Mouse (Mus musculus): ENCODE data around the gene Gm10337.

Gm10337 gene

GRCm38 (mm10) chr15:102500479-102500878 lies 3.0 kb upstream of the Gm10337 start:
- DNase-seq, result no peak

DNA sequence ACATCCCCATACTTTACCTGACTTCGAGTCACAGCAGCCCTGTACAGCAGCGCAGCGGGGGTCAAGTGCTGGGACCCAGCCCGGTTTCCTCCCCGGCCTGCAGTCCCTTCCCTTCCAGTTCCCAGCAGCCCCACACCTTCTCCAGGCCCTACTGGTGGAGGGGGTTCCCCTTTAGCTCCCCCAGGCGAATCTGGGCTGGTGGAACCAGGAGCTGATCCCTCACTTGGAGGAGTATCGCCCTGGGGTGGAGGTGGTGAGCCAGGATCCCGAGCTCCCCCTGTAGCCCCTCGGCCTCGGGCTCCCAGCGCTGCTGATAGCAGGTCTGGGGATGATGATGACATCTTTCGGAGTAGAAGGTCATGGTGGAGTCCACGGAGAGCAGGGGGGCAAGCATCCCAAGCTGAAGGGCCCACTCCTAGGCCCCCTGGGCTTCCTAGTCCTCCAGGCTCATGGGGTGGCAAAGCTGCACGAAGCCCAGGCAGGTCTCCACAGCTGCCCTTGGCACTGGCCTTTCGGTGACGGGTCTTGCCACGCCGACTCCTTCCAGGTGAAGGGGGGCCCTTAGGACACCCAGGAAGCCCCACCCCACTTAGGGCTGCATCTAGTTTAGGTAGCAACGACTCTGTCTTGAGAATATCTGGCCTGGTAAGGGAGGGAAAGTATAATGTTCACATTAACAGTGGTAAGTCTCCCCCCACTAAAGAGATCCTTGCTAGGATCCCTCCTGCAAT lies 2.3 kb upstream of the Gm10337 start:
- DNase-seq, result no peak

DNA sequence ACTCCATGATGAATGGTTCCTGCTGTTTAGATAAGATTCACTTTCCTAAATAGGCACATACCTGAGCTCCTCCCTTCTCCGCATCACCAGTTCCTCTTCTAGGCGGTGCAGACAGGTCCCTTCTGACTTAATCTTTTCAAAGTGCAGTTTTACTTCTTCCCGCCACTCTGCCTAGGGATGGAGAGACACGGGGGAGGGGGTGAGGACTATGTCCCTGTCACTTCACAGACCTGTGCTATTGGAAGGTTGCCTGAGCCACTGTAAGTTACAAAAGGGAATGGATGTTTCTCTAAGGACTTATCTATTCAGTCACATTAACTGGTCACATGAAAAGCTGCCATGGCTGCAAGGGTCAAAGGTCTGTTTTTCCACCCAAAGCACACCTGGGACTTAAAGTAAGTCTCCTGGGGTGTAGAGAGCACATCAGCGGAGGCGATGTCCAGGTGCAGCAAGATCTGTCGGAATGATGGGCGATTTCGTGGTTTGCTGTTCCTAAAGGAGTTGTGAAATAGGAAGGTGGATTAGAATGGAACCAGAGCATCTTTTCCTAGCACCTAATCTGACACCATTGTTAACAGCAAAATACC lies 1.2 kb upstream of the Gm10337 start:
- no peak for DNase-seq

GRCm38 (mm10) chr15:102503924-102504782 lies 631 bp downstream of the Gm10337 start:
- no peak for DNase-seq

- DNase-seq, result no peak
These were observed 1.7 kb downstream of the Gm10337 start for GRCm38 (mm10) chr15:102505073-102505769.

DNA sequence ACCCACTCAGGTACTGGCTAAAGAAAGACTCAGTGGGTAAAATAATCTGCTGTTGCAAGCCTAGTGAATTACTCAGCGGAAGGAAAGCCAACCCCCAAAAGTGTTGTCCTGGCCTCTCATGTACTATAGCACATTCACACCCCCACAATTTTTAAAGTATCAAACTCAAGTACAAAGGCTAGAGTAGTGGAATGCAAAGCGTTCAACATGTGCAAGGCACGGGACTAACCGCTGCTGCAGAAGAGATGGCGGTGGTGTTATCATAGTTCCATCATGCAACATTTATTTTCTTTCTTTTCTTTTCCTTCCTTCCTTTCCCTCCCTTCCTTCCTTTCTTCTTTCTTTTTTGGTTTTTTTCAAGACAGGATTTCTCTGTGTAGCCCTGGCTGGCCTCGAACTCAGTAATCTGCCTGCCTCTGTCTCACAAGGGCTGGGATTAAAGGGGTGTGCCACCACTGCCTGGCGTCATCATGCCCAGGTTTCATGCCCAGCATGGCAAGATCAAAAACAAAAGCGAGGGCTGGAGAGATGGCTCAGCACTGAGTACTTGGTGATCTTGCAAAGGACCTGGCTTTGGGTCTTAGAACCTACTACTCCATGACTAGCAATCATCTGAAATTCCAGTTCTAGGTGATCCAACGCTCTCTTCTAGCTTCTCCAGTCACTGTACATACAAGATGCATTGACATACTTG lies 2.4 kb downstream of the Gm10337 start:
- DNase-seq, result no peak

- DNase-seq, result no peak
These were observed 2.9 kb downstream of the Gm10337 start for GRCm38 (mm10) chr15:102506464-102506830.

- DNase-seq, result no peak
These were observed 3.3 kb downstream of the Gm10337 start for GRCm38 (mm10) chr15:102506864-102507263.

GRCm38 (mm10) chr15:102507561-102507960 lies 4.0 kb downstream of the Gm10337 start:
- DNase-seq, result no peak

DNA sequence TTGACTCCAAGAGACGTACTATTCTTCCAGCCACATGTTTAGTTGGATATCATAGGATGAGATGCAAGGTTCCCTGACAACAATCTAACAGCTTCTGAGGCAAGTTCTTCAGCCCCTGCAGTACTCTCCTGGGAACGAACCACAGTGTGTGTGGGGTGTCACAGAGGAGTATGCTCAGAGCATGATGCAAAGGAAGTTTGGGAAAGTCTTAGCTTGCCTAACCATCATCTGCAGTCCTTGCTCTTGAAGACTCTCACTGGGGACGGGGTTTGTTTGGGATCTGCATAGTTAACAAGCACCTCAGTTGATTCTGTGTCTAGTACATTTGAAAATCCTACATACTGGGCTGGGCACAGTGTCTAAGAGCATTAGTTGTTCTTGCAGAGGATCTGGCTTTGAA lies 4.8 kb downstream of the Gm10337 start:
- DNase-seq, result no peak

- DNase-seq, result no peak
These were observed 6.6 kb downstream of the Gm10337 start for GRCm38 (mm10) chr15:102510110-102510509.

DNA sequence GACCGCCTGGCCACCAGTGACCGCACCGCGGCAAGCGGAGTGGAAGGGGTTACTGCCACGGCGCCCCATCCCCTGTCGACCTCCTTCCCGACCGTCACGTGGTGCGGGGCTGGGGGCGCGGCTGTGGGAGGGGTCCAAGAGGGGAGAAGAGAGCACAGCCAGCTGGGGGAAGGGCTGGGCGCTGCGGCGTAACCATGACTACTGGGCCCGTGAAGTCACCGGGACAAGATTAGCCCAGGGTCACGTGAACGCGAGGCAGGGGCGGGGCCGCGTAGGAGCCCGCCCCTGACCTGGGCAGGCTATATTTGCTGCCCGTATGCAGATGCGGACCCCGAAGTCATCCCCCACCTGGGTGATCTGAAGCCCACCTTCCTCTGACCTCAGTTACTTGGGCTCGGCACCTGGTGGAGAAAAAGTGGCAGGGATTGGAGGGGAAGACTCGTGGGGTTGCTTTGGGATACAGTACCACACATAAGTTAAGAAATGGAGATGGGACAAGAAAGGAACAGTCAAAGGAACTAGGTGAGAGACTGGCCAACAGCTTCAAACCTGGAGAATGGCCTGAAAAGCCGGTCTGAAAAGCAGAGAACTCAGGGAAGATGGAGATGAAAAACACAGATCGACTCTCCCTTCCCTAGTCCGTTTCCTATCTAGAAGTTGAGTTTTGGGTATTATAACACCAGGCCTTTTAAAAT lies 7.2 kb downstream of the Gm10337 start:
- peak; percentile 85 for DNase-seq

DNA sequence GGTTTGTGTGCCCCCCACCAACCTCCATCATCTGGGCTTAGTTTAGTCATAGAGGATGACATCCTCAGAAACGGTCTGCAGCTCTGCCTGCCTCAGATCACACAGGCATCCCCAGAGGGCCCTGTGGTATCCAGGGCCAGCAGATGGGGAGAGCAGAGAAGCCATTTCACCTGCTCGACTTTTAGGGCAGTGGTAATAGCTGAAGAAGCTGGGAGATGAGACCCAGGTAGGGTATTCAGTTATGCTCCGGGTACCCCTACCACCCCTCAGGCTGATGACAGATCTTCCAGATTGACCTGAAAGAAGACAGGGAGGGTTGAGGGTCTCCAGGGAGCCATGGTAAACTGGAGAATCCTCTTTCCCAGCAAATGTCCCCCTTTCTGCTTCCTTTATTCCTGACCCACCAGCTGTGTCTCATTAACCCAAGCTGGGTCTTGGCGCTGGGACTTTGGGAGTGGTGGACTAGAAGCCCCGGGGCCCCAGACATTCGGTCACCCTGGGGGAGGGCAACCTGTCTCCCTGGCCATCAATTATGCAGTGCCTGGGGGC lies 7.8 kb downstream of the Gm10337 start:
- no peak for DNase-seq

GRCm38 (mm10) chr15:102512010-102512409 lies 8.5 kb downstream of the Gm10337 start:
- DNase-seq, result no peak

GRCm38 (mm10) chr15:102512471-102512870 lies 8.9 kb downstream of the Gm10337 start:
- no peak for DNase-seq

- DNase-seq, result no peak
These were observed 9.5 kb downstream of the Gm10337 start for GRCm38 (mm10) chr15:102513004-102513403.

DNA sequence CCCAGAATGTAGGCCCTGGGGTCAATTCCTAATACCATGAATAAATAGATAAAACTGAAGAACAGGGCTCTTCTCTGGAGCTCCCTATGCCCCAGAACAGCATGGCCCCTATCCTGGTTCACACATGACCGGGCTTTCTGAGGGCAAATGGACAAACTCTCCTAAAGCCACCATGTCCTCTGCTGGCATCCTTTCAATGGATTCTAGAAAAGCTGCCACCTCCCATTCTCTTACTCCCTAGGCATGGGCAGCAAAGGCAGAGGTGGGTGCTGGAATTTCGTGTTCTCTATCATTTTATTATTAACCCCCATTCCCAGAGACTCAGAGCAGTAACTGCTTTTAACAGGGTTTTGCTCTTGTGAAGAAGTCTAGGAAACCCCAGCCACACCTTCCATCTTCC lies 11.7 kb downstream of the Gm10337 start:
- no peak for DNase-seq

DNA sequence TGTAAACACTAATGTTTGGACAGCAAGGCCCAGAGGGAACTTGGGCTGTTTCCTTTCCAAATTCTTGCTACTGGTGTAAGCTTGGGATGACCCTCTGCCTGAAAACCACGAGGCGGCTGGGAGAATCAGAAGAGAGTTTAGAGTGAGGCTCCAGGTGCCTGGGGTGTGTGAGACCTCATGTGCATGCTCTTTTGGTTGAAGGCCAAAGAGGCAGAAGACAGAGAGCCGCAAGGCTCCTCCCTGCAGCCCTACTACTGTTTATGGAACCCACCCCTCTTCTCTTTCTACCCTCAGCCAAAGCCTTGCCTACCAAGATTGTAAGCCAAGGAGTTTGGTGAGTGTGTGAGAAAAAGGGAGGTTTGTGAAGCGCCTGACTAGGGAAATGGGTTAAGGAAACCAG lies 12.3 kb downstream of the Gm10337 start:
- DNase-seq, result no peak

- DNase-seq, result no peak
These were observed 12.8 kb downstream of the Gm10337 start for GRCm38 (mm10) chr15:102516293-102516692.

DNA sequence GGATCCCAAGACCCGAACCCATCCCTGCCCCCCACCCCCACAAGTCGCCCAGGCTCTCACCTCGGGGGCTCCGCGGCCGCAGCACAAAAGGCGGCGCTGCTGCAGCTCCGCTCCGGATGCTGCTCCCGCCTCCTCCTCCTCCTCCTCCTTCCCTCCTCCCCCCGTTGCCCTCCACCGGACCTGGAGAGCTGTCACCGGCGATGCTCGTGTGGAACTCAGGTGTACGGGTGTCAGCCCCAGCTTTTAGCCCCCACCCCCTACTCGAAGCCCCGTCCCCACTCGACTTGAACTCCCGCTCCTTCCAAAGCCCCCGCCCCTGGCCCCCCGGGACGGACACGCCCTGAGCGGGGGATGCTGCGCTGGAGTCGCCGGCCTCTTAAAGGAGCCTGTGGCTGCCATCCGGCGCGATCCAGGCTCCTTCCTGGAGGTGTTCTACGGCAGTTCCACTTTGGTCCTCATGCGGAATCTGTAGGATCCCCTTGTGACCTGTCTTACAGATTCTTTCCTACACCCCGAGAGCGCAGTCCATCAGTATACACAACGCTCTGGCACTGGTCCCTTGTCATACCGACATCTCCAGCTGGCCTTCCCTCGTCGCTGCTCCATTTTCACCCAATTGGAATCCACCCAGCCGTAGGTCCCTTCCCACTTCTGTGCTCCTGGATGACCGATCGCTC lies 13.3 kb downstream of the Gm10337 start, which contains the start of gene Map3k12:
Map3k12 (minus strand) TSS at position 337 of the 677 bp plus-strand sequence.
- peak; percentile 83 for DNase-seq

- DNase-seq, result no peak
These were observed 14.1 kb downstream of the Gm10337 start for GRCm38 (mm10) chr15:102517631-102517975.
